Mouse (Mus musculus) midbrain, embryonic 15.5 days (tissue): ENCODE results near the gene Gm6367. TPM values are rescaled to one million over a fixed set of nuclear protein-coding genes. Genes with fewer than 3 reads are reported as not detected.
"Not testable (repeated sequence)": the region's sequence is repeated elsewhere in the genome, so short reads cannot be mapped to it uniquely, and the experiment has no call there.

ENCODE experiments used
- ATAC-seq: fragments of 200-750 bp; cut with Nextera tagmentation; replicated peaks from 2 replicates; pipeline ENCODE4 v1.8.0; 2017; ENCODE audit warnings: moderate TSS enrichment
- H3K27ac ChIP-seq: fragments of 300-500 bp; sonication (generic); 2 replicates; pipeline ENCODE4 v1.5.1; 2015; ENCODE audit warnings: mild to moderate bottlenecking, inconsistent platforms
- H3K27me3 ChIP-seq: fragments of 300-500 bp; sonication (generic); replicated peaks from 2 replicates; pipeline ENCODE4 v1.6.1; 2015; ENCODE audit warnings: inconsistent platforms
- H3K36me3 ChIP-seq: fragments of 300-500 bp; sonication (generic); replicated peaks from 2 replicates; pipeline ENCODE4 v1.6.1; 2015; ENCODE audit warnings: inconsistent platforms
- H3K4me1 ChIP-seq: fragments of 300-500 bp; sonication (generic); 2 replicates; pipeline ENCODE4 v1.6.1; 2015; ENCODE audit warnings: inconsistent platforms
- H3K4me2 ChIP-seq: fragments of 300-500 bp; sonication (generic); 2 replicates; pipeline ENCODE4 v1.6.1; 2015; ENCODE audit warnings: inconsistent platforms, mild to moderate bottlenecking, moderate library complexity
- H3K4me3 ChIP-seq: fragments of 300-500 bp; sonication (generic); 2 replicates; pipeline ENCODE4 v1.5.1; 2015; ENCODE audit warnings: mild to moderate bottlenecking, inconsistent platforms
- H3K9ac ChIP-seq: fragments of 300-500 bp; sonication (generic); 2 replicates; pipeline ENCODE4 v1.6.1; 2015; ENCODE audit warnings: mild to moderate bottlenecking, inconsistent platforms
- H3K9me3 ChIP-seq: fragments of 300-500 bp; sonication (generic); 2 replicates; pipeline ENCODE4 v1.6.1; 2016; ENCODE audit warnings: inconsistent platforms
- whole genome bisulfite sequencing: fragments of 180-500 bp; shearing (Covaris S2); methylation state at CpG from one replicate; pipeline ENCODE4 v1.1.7; 2015; ENCODE audit warnings: mixed read lengths; 5-methylcytosine and 5-hydroxymethylcytosine counted together
- polyA plus RNA-seq: library from polyadenylated mRNA; unstranded; fragments of >200 nt; fragmentation: Nextera tagmentation; extraction: Ambion mirVana; gene quantifications from 2 replicates; pipeline ENCODE4 v1.2.1, GENCODE M21; 2015

Gm6367 gene
- not detected in 2 replicates for polyA plus RNA-seq

DNA sequence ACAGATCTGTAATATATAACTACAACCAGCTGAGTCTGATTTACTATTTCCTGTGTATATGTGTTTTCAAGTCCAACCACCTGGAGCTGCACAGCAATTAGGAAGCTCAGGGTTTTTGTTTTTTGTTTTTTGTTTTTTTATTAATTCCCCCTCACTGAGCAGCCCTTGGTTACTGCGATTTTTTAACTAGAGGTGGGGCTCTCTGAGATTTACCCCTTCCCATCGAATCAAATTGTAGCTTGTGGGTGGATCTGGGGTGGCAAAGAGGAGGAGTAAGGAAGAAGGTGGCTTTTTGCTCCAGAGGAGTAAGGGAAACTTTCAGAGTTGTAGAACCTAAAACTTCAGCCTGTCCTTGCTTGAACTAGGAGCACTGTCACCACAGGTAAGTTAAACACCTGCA, at the start of gene Gm6367:
Gene Gm6367, plus strand, starts transcription at position 301 of the 400 bp plus-strand sequence.
- not testable (repeated sequence) for ATAC-seq, H3K4me3 ChIP-seq, H3K9ac ChIP-seq, H3K4me2 ChIP-seq, H3K27me3 ChIP-seq, H3K27ac ChIP-seq, H3K9me3 ChIP-seq, H3K36me3 ChIP-seq, H3K4me1 ChIP-seq
- no CpG with 5 or more reads among the region's 2 CpGs for WGBS

Other genes with a start within 250 kb of the Gm6367 start
- not detected in 2 replicates for gene Gm3183, start 123.2 kb upstream of the Gm6367 start, polyA plus RNA-seq
- not detected in 2 replicates for gene Gm7942, start 118.3 kb downstream of the Gm6367 start, polyA plus RNA-seq
- not detected in 2 replicates for gene Gm16513, start 194.0 kb downstream of the Gm6367 start, polyA plus RNA-seq